Mouse (Mus musculus): ENCODE measurements around the gene Igf2bp1. TPM values are rescaled to one million over a fixed set of nuclear protein-coding genes. Genes with fewer than 3 reads are reported as not detected.

Gene Igf2bp1
- polyA plus RNA-seq, 1 experiment from 2014 or later = 92.9 TPM

GRCm38 (mm10) chr11:96017941-96018351, 12.2 kb upstream of the Igf2bp1 start:
- Histone ChIP-seq H3K9ac (ENCODE audit: low read length) (no peak overlapping the region), H3K9me3 (ENCODE audit: control insufficient read depth, low read length) (no peaks in the 10 kb centered on the region), H3K4me1 (ENCODE audit: control insufficient read depth, insufficient read depth, low read length) (0 out of 2 replicates have a peak, but pooled peaks cover under 1% of the 10 kb centered on the region), H3K27ac (ENCODE audit: low read depth, low read length) (no peak overlapping the region), H3K36me3 (ENCODE audit: control insufficient read depth, insufficient read depth, low read length) (no peaks in the 10 kb centered on the region), H3K27me3 (ENCODE audit: control insufficient read depth, insufficient read depth, low read length) (no peaks in the 10 kb centered on the region), H3K4me3 (ENCODE audit: low read depth, low read length) (no peak overlapping the region), H3K4me2 (no peak overlapping the region)
- DNase-seq (ENCODE audit: low spot score, missing footprints) = peak; percentile 85
- 16% methylated on average over 9 of the region's 9 CpGs for WGBS
- no peak for ATAC-seq (ENCODE audit: low FRiP score)

- ATAC-seq (ENCODE audit: low FRiP score) = no peak
These were observed 9.7 kb upstream of the Igf2bp1 start for GRCm38 (mm10) chr11:96015421-96015820.

DNA sequence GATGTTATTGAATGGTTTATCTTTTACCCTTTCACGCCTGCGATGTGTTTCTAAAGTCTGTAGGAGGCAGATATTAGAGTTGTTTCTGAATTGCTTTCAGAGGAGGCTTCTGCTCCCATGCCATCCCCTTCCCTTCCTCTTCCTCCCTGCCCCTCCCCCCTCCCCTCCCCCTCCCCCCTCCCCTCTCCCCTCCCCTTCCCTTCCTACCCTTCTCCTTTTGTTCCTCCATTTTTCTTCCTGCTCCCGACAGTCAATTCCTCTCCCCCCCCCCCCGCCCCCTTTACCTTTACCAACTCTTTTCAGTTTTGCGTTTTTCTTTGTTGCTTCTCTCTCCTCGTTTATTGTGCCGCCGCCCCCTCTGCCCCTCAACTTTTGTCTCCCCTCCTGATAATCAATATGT, 6.2 kb upstream of the Igf2bp1 start:
- no peak overlapping the region; the same call in 1 of the 2 replicates for H3K4me3 ChIP-seq (ENCODE audit: low read depth, low read length)
- H3K27ac ChIP-seq (ENCODE audit: low read depth, low read length) = no peak overlapping the region
- peaks cover 16% of the 10 kb centered on the region for H3K4me1 ChIP-seq (ENCODE audit: control insufficient read depth, insufficient read depth, low read length)
- H3K9me3 ChIP-seq (ENCODE audit: control insufficient read depth, low read length) = no peaks in the 10 kb centered on the region
- H3K9ac ChIP-seq (ENCODE audit: low read length) = peak overlapping the region; percentile 45
- H3K27me3 ChIP-seq (ENCODE audit: control insufficient read depth, insufficient read depth, low read length) = no peaks in the 10 kb centered on the region
- 3% methylated on average over 3 of the region's 8 CpGs for WGBS
- DNase-seq (ENCODE audit: low spot score, missing footprints) (no peak), ATAC-seq (ENCODE audit: low FRiP score) (no peak)
- H3K4me2 ChIP-seq = peak overlapping the region; percentile 36
- no peaks in the 10 kb centered on the region for H3K36me3 ChIP-seq (ENCODE audit: control insufficient read depth, insufficient read depth, low read length)

More at GRCm38 (mm10) chr11:96015421-96015820, 9.7 kb upstream of the Igf2bp1 start:
- DNase-seq (ENCODE audit: low spot score, missing footprints) = peak; percentile 69
- Histone ChIP-seq H3K27ac (ENCODE audit: low read depth, low read length) (no peak overlapping the region), H3K9me3 (ENCODE audit: control insufficient read depth, low read length) (no peaks in the 10 kb centered on the region), H3K4me3 (ENCODE audit: low read depth, low read length) (no peak overlapping the region), H3K36me3 (ENCODE audit: control insufficient read depth, insufficient read depth, low read length) (no peaks in the 10 kb centered on the region), H3K4me2 (no peak overlapping the region), H3K9ac (ENCODE audit: low read length) (no peak overlapping the region), H3K27me3 (ENCODE audit: control insufficient read depth, insufficient read depth, low read length) (no peaks in the 10 kb centered on the region), H3K4me1 (ENCODE audit: control insufficient read depth, insufficient read depth, low read length) (peaks cover 8% of the 10 kb centered on the region; the same call in 1 of the 2 replicates)
- WGBS = 59% methylated on average over 5 of the region's 5 CpGs

DNA sequence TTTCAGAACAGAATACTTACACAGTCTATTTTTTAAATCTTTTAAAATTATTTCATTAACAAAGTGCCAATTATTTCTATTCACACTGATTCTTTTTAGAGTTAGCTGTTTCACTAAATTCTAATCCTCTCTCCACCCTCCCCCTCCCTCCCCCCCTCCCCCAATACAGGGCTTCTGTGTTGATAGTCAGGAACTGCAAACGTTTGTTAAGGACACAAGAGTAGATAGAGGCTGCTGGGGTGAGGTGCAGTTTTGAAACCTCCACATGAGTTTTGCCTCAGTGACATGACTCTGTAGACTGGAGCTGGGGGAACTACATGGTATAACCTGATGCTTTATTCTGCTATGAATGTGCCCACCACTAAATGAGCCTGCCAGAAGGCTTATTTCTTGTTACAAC, 3.1 kb upstream of the Igf2bp1 start:
- Histone ChIP-seq H3K9ac (ENCODE audit: low read length) (no peak overlapping the region), H3K27me3 (ENCODE audit: control insufficient read depth, insufficient read depth, low read length) (no peaks in the 10 kb centered on the region), H3K4me2 (no peak overlapping the region), H3K4me1 (ENCODE audit: control insufficient read depth, insufficient read depth, low read length) (peaks cover 16% of the 10 kb centered on the region), H3K9me3 (ENCODE audit: control insufficient read depth, low read length) (no peaks in the 10 kb centered on the region), H3K36me3 (ENCODE audit: control insufficient read depth, insufficient read depth, low read length) (no peaks in the 10 kb centered on the region), H3K4me3 (ENCODE audit: low read depth, low read length) (no peak overlapping the region), H3K27ac (ENCODE audit: low read depth, low read length) (no peak overlapping the region)
- DNase-seq (ENCODE audit: low spot score, missing footprints) (no peak), ATAC-seq (ENCODE audit: low FRiP score) (no peak)
- 0% methylated on average over 1 of the region's 1 CpGs for WGBS

DNA sequence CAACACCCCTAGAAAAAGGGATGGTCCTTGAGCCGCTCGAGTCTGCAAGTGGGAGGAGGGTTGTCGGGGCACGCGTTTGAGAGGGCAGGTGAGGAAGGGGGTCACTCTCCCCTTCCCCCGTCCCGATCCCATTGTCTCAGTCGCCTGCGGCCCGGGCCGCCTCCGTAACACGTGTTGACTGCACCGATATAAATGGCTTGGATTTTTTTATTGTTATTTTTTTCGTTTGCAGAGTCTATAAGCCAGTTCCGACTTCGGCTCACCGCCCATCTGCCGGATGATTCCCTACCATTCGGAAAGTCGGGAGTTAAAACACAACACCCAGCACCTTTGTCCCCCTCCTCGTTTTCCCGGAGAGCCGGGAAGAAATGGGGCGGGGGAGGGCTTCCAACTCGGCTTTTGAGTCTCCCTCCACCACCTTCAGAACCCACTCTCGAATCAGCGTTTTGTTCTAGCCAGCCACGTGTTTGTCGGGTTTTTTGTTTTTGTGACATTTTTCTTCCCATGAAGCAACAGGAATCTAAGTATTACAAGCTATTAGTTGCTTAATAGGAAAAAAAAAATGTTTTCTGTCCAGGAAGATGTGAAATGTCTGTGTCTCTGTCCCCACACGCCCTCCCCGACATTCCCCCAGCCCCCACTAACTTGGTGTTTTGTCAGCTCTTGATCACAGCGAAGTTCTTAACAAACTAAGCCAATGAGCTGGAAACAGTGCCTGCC, 1.9 kb upstream of the Igf2bp1 start:
- H3K27ac ChIP-seq (ENCODE audit: low read depth, low read length) = peak overlapping the region; percentile 100
- peaks cover 15% of the 10 kb centered on the region for H3K4me1 ChIP-seq (ENCODE audit: control insufficient read depth, insufficient read depth, low read length)
- no peak; the same call in 1 of the 2 replicates for ATAC-seq (ENCODE audit: low FRiP score)
- peak overlapping the region; percentile 100 for H3K9ac ChIP-seq (ENCODE audit: low read length)
- no peaks in the 10 kb centered on the region for H3K27me3 ChIP-seq (ENCODE audit: control insufficient read depth, insufficient read depth, low read length)
- whole genome bisulfite sequencing = under 1% methylated on average over 33 of the region's 33 CpGs
- H3K36me3 ChIP-seq (ENCODE audit: control insufficient read depth, insufficient read depth, low read length) = no peaks in the 10 kb centered on the region
- H3K4me3 ChIP-seq (ENCODE audit: low read depth, low read length) = peak overlapping the region; percentile 97
- no peaks in the 10 kb centered on the region for H3K9me3 ChIP-seq (ENCODE audit: control insufficient read depth, low read length)
- DNase-seq (ENCODE audit: low spot score, missing footprints) = peak; percentile 97
- peak overlapping the region; percentile 72 for H3K4me2 ChIP-seq

DNA sequence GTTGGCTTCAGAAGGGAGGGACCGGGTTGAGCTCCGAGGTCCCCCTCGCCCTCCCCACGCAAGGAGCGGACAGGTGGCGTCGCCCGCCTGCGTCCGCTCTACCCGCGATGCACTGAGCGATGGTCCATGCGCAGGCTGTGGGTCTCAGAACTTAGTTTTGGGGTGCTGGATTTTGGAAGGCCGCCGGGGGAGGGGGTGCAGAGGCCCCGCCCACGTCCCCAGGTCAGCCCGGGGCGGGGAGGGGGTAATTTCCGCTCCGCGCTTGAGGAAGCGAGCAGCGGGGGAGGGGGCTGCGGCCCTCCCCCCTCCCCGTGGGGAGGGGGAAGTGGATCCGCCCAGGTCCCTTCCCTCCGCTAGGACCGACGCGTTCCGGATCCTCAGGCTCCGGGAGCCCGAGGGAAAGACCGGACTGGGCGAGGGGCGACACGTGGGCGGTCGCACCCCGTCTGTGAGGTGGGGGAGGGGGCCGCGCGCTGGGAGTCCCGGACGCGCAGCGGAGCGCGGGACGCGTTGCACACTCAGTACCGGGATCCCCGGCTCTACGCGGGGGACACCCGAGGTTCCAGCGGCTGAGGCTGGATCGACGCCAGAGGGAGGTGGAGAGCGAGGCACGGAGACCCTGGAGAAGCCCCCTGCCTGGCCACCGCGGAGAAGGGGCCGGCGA, 1.2 kb upstream of the Igf2bp1 start:
- H3K36me3 ChIP-seq (ENCODE audit: control insufficient read depth, insufficient read depth, low read length) = no peaks in the 10 kb centered on the region
- H3K4me3 ChIP-seq (ENCODE audit: low read depth, low read length) = peak overlapping the region; percentile 97
- no peaks in the 10 kb centered on the region for H3K9me3 ChIP-seq (ENCODE audit: control insufficient read depth, low read length)
- peak overlapping the region; percentile 100 for H3K27ac ChIP-seq (ENCODE audit: low read depth, low read length)
- ATAC-seq (ENCODE audit: low FRiP score) (peak; percentile 87), DNase-seq (ENCODE audit: low spot score, missing footprints) (peak; percentile 98)
- H3K27me3 ChIP-seq (ENCODE audit: control insufficient read depth, insufficient read depth, low read length) = no peaks in the 10 kb centered on the region
- H3K4me1 ChIP-seq (ENCODE audit: control insufficient read depth, insufficient read depth, low read length) = peaks cover 16% of the 10 kb centered on the region
- H3K9ac ChIP-seq (ENCODE audit: low read length) = peak overlapping the region; percentile 100
- 1% methylated on average over 56 of the region's 67 CpGs for WGBS
- H3K4me2 ChIP-seq = peak overlapping the region; percentile 72

DNA sequence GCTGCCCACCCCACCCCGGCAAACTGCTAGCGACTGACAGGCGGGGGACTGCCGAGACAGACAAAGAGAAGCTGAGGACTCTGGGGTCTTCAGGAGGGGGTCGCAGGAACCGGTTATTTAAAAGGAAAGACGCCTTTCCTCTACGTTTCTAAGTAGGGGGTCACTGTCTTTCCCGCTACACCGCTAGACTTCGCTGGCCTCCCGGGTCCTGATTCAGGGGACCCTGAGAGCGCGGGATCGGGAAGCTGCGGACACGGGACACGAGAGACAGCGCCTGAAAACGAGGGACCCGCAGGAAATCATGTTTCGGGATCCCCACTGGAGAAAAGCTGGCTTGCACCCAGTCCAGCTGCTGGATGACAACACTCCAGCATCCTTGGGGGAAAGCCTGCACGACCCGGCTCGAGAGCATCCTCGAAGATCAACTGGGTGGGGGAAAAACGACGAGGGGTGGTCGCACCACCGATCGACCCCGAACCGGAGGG, 669 bp upstream of the Igf2bp1 start:
- Histone ChIP-seq H3K27ac (ENCODE audit: low read depth, low read length) (peak overlapping the region; percentile 100), H3K9me3 (ENCODE audit: control insufficient read depth, low read length) (no peaks in the 10 kb centered on the region), H3K27me3 (ENCODE audit: control insufficient read depth, insufficient read depth, low read length) (no peaks in the 10 kb centered on the region), H3K4me1 (ENCODE audit: control insufficient read depth, insufficient read depth, low read length) (peaks cover 22% of the 10 kb centered on the region), H3K4me2 (peak overlapping the region; percentile 72), H3K4me3 (ENCODE audit: low read depth, low read length) (peak overlapping the region; percentile 97), H3K9ac (ENCODE audit: low read length) (peak overlapping the region; percentile 100), H3K36me3 (ENCODE audit: control insufficient read depth, insufficient read depth, low read length) (no peaks in the 10 kb centered on the region)
- DNase-seq (ENCODE audit: low spot score, missing footprints) (peak; percentile 98), ATAC-seq (ENCODE audit: low FRiP score) (peak; percentile 58)
- under 1% methylated on average over 33 of the region's 33 CpGs for WGBS

GRCm38 (mm10) chr11:96004793-96005402, 842 bp downstream of the Igf2bp1 start:
- no peaks in the 10 kb centered on the region for H3K27me3 ChIP-seq (ENCODE audit: control insufficient read depth, insufficient read depth, low read length)
- H3K27ac ChIP-seq (ENCODE audit: low read depth, low read length) = peak overlapping the region; percentile 100
- WGBS = under 1% methylated on average over 53 of the region's 57 CpGs
- no peaks in the 10 kb centered on the region for H3K36me3 ChIP-seq (ENCODE audit: control insufficient read depth, insufficient read depth, low read length)
- no peaks in the 10 kb centered on the region for H3K9me3 ChIP-seq (ENCODE audit: control insufficient read depth, low read length)
- H3K9ac ChIP-seq (ENCODE audit: low read length) = peak overlapping the region; percentile 100
- peaks cover 25% of the 10 kb centered on the region for H3K4me1 ChIP-seq (ENCODE audit: control insufficient read depth, insufficient read depth, low read length)
- DNase-seq (ENCODE audit: low spot score, missing footprints) (no peak), ATAC-seq (ENCODE audit: low FRiP score) (no peak)
- H3K4me3 ChIP-seq (ENCODE audit: low read depth, low read length) = peak overlapping the region; percentile 97
- peak overlapping the region; percentile 72 for H3K4me2 ChIP-seq
